Mouse (Mus musculus): ENCODE measurements at regions not wholly inside any gene's neighbourhood (a gene's known extent, or its start where the extent isn't known, plus 50 kb on each side); places are given as distances from the start of the nearest gene placed in this dataset.

DNA sequence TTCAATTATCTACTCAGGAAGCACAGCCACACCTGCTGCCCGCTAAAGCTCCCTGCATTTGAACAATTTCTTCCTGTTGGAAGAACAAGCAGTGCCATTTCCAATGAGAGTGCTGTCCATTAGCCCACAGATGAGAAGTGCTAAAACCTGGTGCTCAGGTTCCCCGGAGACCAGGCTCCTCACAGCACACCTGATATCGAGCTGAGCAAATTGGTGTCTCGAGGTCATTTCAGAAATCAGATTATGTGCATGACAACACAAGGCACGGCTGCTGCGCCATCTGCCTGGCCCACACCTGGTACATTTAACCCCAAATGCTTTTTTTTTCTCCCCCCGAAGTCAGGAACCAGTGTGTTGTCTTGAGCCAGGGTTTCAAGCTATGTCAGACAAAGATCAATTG is 621.3 kb upstream of the Tenm3 start:
- TF ChIP-seq CTCF (IDR thresholded peaks at IDR 0.05; ENCODE audit: borderline replicate concordance, insufficient read depth, low read length): no peak
- no peak for TF ChIP-seq POLR2A (IDR thresholded peaks at IDR 0.05; ENCODE audit: low read depth, low read length)
